Mouse (Mus musculus): ENCODE measurements at regions not wholly inside any gene's neighbourhood (a gene's known extent, or its start where the extent isn't known, plus 50 kb on each side); places are given as distances from the start of the nearest gene placed in this dataset.

GRCm38 (mm10) chr2:159235000-159235399, 440.4 kb downstream of the Dhx35 start:
- H3K9me3 ChIP-seq (ENCODE audit: low read length), result no peaks in the 10 kb centered on the region
- DNase-seq (ENCODE audit: low spot score), result no peak
- ATAC-seq, result no peak
- no peak overlapping the region for H3K4me3 ChIP-seq (ENCODE audit: low read length)
- H3K9ac ChIP-seq (replicated peaks; ENCODE audit: low read length), result no peak overlapping the region
- H3K27me3 ChIP-seq (ENCODE audit: insufficient read depth, low read length), result no peaks in the 10 kb centered on the region
- TF ChIP-seq CTCF (IDR thresholded peaks at IDR 0.05; ENCODE audit: low read depth), result no peak
- no peaks in the 10 kb centered on the region for H3K36me3 ChIP-seq (ENCODE audit: insufficient read depth, low read length)
- no peaks in the 10 kb centered on the region; the same call in 1 of the 2 replicates for H3K4me1 ChIP-seq (ENCODE audit: insufficient read depth, low read length)
- no peak overlapping the region for H3K4me2 ChIP-seq (ENCODE audit: low read depth, low read length)
- WGBS, result 33% methylated on average over 6 of the region's 6 CpGs
- no peak overlapping the region for H3K27ac ChIP-seq

- DNase-seq (ENCODE audit: low spot score), result peak; percentile 5
- 72% methylated on average over 6 of the region's 6 CpGs for WGBS
- ATAC-seq, result no peak
Observed at GRCm38 (mm10) chr2:159250065-159250464, 455.5 kb downstream of the Dhx35 start.

GRCm38 (mm10) chr2:159250993-159251665, 456.5 kb downstream of the Dhx35 start:
- Histone ChIP-seq H3K27me3 (ENCODE audit: insufficient read depth, low read length) (no peaks in the 10 kb centered on the region), H3K27ac (no peak overlapping the region), H3K9ac (replicated peaks; ENCODE audit: low read length) (no peak overlapping the region), H3K4me2 (ENCODE audit: low read depth, low read length) (no peak overlapping the region), H3K36me3 (ENCODE audit: insufficient read depth, low read length) (no peaks in the 10 kb centered on the region), H3K4me1 (ENCODE audit: insufficient read depth, low read length) (no peaks in the 10 kb centered on the region), H3K9me3 (ENCODE audit: low read length) (no peaks in the 10 kb centered on the region), H3K4me3 (ENCODE audit: low read length) (no peak overlapping the region)
- TF ChIP-seq CTCF (IDR thresholded peaks at IDR 0.05; ENCODE audit: low read depth), result no peak
- 74% methylated on average over 6 of the region's 6 CpGs for WGBS
- DNase-seq (ENCODE audit: low spot score) (no peak), ATAC-seq (no peak)

More at GRCm38 (mm10) chr2:159250065-159250464, 455.5 kb downstream of the Dhx35 start:
- no peaks in the 10 kb centered on the region for H3K4me1 ChIP-seq (ENCODE audit: insufficient read depth, low read length)
- H3K4me2 ChIP-seq (ENCODE audit: low read depth, low read length), result no peak overlapping the region
- no peak overlapping the region for H3K27ac ChIP-seq
- no peak overlapping the region for H3K4me3 ChIP-seq (ENCODE audit: low read length)
- no peak overlapping the region for H3K9ac ChIP-seq (replicated peaks; ENCODE audit: low read length)
- H3K27me3 ChIP-seq (ENCODE audit: insufficient read depth, low read length), result no peaks in the 10 kb centered on the region
- no peaks in the 10 kb centered on the region for H3K9me3 ChIP-seq (ENCODE audit: low read length)
- no peak for TF ChIP-seq CTCF (IDR thresholded peaks at IDR 0.05; ENCODE audit: low read depth)
- no peaks in the 10 kb centered on the region for H3K36me3 ChIP-seq (ENCODE audit: insufficient read depth, low read length)

- Histone ChIP-seq H3K36me3 (ENCODE audit: insufficient read depth, low read length) (no peaks in the 10 kb centered on the region), H3K27ac (no peak overlapping the region), H3K9me3 (ENCODE audit: low read length) (no peaks in the 10 kb centered on the region), H3K9ac (replicated peaks; ENCODE audit: low read length) (no peak overlapping the region), H3K27me3 (ENCODE audit: insufficient read depth, low read length) (no peaks in the 10 kb centered on the region), H3K4me2 (ENCODE audit: low read depth, low read length) (no peak overlapping the region), H3K4me1 (ENCODE audit: insufficient read depth, low read length) (no peaks in the 10 kb centered on the region), H3K4me3 (ENCODE audit: low read length) (no peak overlapping the region)
- ATAC-seq, result no peak
- 83% methylated on average over 10 of the region's 10 CpGs for WGBS
- TF ChIP-seq CTCF (IDR thresholded peaks at IDR 0.05; ENCODE audit: low read depth), result no peak
- DNase-seq (ENCODE audit: low spot score), result no peak
Observed at GRCm38 (mm10) chr2:159270221-159271080, 475.8 kb downstream of the Dhx35 start.

- Histone ChIP-seq H3K36me3 (ENCODE audit: insufficient read depth, low read length) (no peaks in the 10 kb centered on the region), H3K4me1 (ENCODE audit: insufficient read depth, low read length) (0 out of 2 replicates have a peak, but pooled peaks cover 6% of the 10 kb centered on the region), H3K27ac (no peak overlapping the region), H3K4me3 (ENCODE audit: low read length) (no peak overlapping the region), H3K4me2 (ENCODE audit: low read depth, low read length) (no peak overlapping the region), H3K9ac (replicated peaks; ENCODE audit: low read length) (no peak overlapping the region), H3K9me3 (ENCODE audit: low read length) (no peaks in the 10 kb centered on the region), H3K27me3 (ENCODE audit: insufficient read depth, low read length) (no peaks in the 10 kb centered on the region)
- WGBS, result 63% methylated on average over 2 of the region's 2 CpGs
- ATAC-seq (no peak), DNase-seq (ENCODE audit: low spot score) (no peak)
- TF ChIP-seq CTCF (IDR thresholded peaks at IDR 0.05; ENCODE audit: low read depth), result no peak
Observed at GRCm38 (mm10) chr2:159278896-159279295, 484.3 kb downstream of the Dhx35 start.

GRCm38 (mm10) chr2:159281558-159282320, 487.1 kb downstream of the Dhx35 start:
- H3K4me3 ChIP-seq (ENCODE audit: low read length), result no peak overlapping the region
- H3K9ac ChIP-seq (replicated peaks; ENCODE audit: low read length), result no peak overlapping the region
- peak; percentile 79 for DNase-seq (ENCODE audit: low spot score)
- peaks cover 10% of the 10 kb centered on the region; the same call in 1 of the 2 replicates for H3K4me1 ChIP-seq (ENCODE audit: insufficient read depth, low read length)
- no peak overlapping the region for H3K4me2 ChIP-seq (ENCODE audit: low read depth, low read length)
- no peaks in the 10 kb centered on the region for H3K9me3 ChIP-seq (ENCODE audit: low read length)
- WGBS, result 70% methylated on average over 8 of the region's 8 CpGs
- no peak overlapping the region for H3K27ac ChIP-seq
- H3K27me3 ChIP-seq (ENCODE audit: insufficient read depth, low read length), result no peaks in the 10 kb centered on the region
- TF ChIP-seq CTCF (IDR thresholded peaks at IDR 0.05; ENCODE audit: low read depth), result 0 out of 2 replicates have a peak, but pooled peaks have one; percentile 10
- H3K36me3 ChIP-seq (ENCODE audit: insufficient read depth, low read length), result no peaks in the 10 kb centered on the region
- ATAC-seq, result peak; percentile 90
